Mouse (Mus musculus): Measurements from ENCODE around the gene Cd96. TPM values are rescaled to one million over a fixed set of nuclear protein-coding genes. Genes with fewer than 3 reads are reported as not detected.

Cd96 gene
- polyA plus RNA-seq, 1 experiment: 0.70 TPM

DNA sequence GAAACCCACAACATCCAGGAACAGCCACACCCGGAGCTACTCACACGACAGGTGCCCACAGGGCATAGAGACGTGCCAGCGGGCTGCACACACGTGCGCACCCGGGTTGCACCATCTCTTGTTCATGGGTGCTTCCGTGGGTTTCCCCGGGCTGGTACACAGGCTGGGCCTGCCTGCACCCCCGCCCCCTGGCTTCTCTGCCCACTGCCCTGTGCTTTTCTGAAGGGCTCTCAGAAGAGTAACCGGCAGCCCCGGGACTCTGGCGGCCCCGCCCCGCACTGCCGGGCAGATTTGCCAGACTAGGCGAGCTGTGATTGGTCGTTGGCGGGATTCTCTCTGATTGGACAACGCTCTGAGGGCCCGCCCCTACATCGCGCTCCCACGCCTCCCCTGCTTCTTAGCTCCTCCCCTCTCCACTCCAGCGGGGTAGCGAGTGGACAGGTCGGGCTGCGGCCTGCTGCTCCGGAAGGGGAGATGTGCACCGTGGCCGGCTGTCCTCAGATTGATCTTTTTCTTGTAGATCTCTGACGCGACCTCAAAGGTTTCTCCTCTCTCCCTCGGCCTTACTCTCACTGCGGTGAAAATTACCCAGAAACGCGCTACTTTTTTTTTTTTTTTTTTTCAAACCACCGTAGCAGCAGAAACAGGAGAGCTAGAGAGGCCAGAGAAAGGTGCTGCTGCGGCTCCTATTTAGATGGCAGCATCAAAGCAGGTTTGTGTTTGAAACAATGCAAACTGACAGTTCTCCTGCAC, 109.7 kb downstream of the Cd96 start, which contains the start of gene Plcxd2:
Gene Plcxd2 (minus strand): TSS at position 66 of the 753 bp plus-strand sequence.
- no peak for TF ChIP-seq CTCF (IDR thresholded peaks at IDR 0.05; ENCODE audit: control insufficient read depth, insufficient read depth, low read length)
- TF ChIP-seq POLR2A (IDR thresholded peaks at IDR 0.05; ENCODE audit: borderline replicate concordance, control insufficient read depth, low read depth, low read length): peak; percentile 84
- peak within 1 kb of the TSS; percentile 80 for H3K4me3 ChIP-seq (replicated peaks; ENCODE audit: control insufficient read depth, low read depth, low read length)
- peaks cover 1% of the 10 kb centered on the region; the same call in 1 of the 2 replicates for H3K4me1 ChIP-seq (ENCODE audit: control insufficient read depth, insufficient read depth, low read length)
- WGBS: under 1% methylated on average over 39 of the region's 39 CpGs
- peak within 1 kb of the TSS; percentile 76 for H3K27ac ChIP-seq (ENCODE audit: control insufficient read depth, insufficient read depth, low read depth, low read length, poor library complexity)

DNA sequence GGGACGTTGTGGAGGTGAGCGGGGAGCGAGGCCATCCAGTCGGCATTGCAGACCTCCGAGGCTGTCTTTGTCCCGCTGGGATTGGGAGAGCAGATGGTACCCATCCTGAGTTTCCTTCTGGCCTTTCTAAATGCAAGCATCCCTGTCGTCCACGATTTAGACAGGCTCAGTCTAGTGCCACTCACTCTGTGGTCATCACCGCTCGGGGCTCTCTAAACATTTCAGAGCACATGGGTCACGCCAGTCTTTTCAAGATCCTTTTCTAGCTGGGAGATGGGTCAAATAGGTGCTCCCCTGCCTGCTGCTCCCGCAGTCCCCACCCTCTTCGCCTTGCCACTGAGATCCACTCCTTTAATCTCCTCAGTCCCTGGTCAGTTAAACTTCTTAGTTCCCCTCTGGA, 110.3 kb downstream of the Cd96 start:
- WGBS: 7% methylated on average over 13 of the region's 13 CpGs
- peak overlapping the region; percentile 76 for H3K27ac ChIP-seq (ENCODE audit: control insufficient read depth, insufficient read depth, low read depth, low read length, poor library complexity)
- peak overlapping the region; percentile 80 for H3K4me3 ChIP-seq (replicated peaks; ENCODE audit: control insufficient read depth, low read depth, low read length)
- TF ChIP-seq POLR2A (IDR thresholded peaks at IDR 0.05; ENCODE audit: borderline replicate concordance, control insufficient read depth, low read depth, low read length) (no peak), CTCF (IDR thresholded peaks at IDR 0.05; ENCODE audit: control insufficient read depth, insufficient read depth, low read length) (no peak)
- peaks cover 1% of the 10 kb centered on the region; the same call in 1 of the 2 replicates for H3K4me1 ChIP-seq (ENCODE audit: control insufficient read depth, insufficient read depth, low read length)

DNA sequence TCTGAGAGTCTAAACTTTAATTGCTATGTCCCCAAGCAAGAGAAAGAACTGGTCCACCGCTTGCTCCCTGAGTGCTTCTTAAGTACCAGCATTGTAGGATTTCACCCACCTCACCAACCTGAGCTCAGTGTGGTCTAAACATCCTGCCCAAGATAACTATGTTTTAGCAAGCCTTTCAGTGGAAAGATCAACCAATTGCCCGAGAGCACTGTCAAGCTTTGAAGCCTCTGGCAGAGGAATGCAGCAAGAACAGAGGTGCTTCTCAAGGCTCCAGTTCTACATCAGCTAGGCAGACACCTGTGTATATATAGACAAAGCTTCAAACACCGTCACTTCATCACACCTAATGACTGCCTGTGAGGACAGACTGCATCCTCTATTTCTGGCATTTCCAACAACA, 111.3 kb downstream of the Cd96 start:
- Histone ChIP-seq H3K27ac (ENCODE audit: control insufficient read depth, insufficient read depth, low read depth, low read length, poor library complexity) (no peak overlapping the region), H3K4me1 (ENCODE audit: control insufficient read depth, insufficient read depth, low read length) (peaks cover 1% of the 10 kb centered on the region; the same call in 1 of the 2 replicates), H3K4me3 (replicated peaks; ENCODE audit: control insufficient read depth, low read depth, low read length) (no peak overlapping the region)
- TF ChIP-seq CTCF (IDR thresholded peaks at IDR 0.05; ENCODE audit: control insufficient read depth, insufficient read depth, low read length) (no peak), POLR2A (IDR thresholded peaks at IDR 0.05; ENCODE audit: borderline replicate concordance, control insufficient read depth, low read depth, low read length) (no peak)
- WGBS: 79% methylated on average over 3 of the region's 3 CpGs

DNA sequence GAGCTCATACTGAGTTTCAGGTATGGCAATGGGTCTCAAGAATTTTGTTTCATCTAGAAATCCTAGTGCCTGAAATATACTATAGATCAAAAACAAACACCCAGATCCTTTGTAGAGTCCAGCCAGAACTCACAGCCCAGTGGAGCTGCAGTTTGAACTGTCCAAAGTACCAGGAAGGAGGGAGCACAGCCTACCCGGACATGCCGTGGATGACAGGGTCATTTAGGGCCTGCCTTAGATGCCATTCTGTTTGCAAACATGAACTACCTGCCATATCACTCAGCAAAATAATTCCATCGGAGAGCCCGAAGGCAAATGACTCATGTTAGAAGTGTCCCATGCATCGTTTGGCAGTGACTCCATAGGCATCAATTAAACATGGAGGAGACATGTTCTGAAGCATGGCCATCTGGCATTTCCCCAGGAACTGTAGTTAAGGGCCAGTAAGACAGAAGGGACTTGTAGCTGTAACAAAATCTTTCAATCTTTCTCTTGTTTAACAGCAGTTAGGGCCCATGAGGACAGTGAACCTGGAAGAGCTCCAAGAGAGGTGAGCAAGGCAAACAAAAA, 111.9 kb downstream of the Cd96 start:
- Histone ChIP-seq H3K4me3 (replicated peaks; ENCODE audit: control insufficient read depth, low read depth, low read length) (no peak overlapping the region), H3K27ac (ENCODE audit: control insufficient read depth, insufficient read depth, low read depth, low read length, poor library complexity) (no peak overlapping the region)
- TF ChIP-seq CTCF (IDR thresholded peaks at IDR 0.05; ENCODE audit: control insufficient read depth, insufficient read depth, low read length): no peak
- TF ChIP-seq POLR2A (IDR thresholded peaks at IDR 0.05; ENCODE audit: borderline replicate concordance, control insufficient read depth, low read depth, low read length): no peak

GRCm38 (mm10) chr16:46006261-46006660, 113.8 kb downstream of the Cd96 start:
- no peak overlapping the region for H3K4me3 ChIP-seq (replicated peaks; ENCODE audit: control insufficient read depth, low read depth, low read length)
- peaks cover 1% of the 10 kb centered on the region; the same call in 1 of the 2 replicates for H3K4me1 ChIP-seq (ENCODE audit: control insufficient read depth, insufficient read depth, low read length)
- WGBS: 85% methylated on average over 10 of the region's 10 CpGs
- no peak overlapping the region for H3K27ac ChIP-seq (ENCODE audit: control insufficient read depth, insufficient read depth, low read depth, low read length, poor library complexity)
- TF ChIP-seq CTCF (IDR thresholded peaks at IDR 0.05; ENCODE audit: control insufficient read depth, insufficient read depth, low read length): no peak
- no peak for TF ChIP-seq POLR2A (IDR thresholded peaks at IDR 0.05; ENCODE audit: borderline replicate concordance, control insufficient read depth, low read depth, low read length)

More for the DNA sequence above, 111.9 kb downstream of the Cd96 start:
- peaks cover 1% of the 10 kb centered on the region; the same call in 1 of the 2 replicates for H3K4me1 ChIP-seq (ENCODE audit: control insufficient read depth, insufficient read depth, low read length)
- WGBS: 85% methylated on average over 5 of the region's 5 CpGs

- H3K27ac ChIP-seq (ENCODE audit: control insufficient read depth, insufficient read depth, low read depth, low read length, poor library complexity): no peak overlapping the region
- H3K4me1 ChIP-seq (ENCODE audit: control insufficient read depth, insufficient read depth, low read length): no peaks in the 10 kb centered on the region
- TF ChIP-seq CTCF (IDR thresholded peaks at IDR 0.05; ENCODE audit: control insufficient read depth, insufficient read depth, low read length) (no peak), POLR2A (IDR thresholded peaks at IDR 0.05; ENCODE audit: borderline replicate concordance, control insufficient read depth, low read depth, low read length) (no peak)
- WGBS: 30% methylated on average over 10 of the region's 10 CpGs
- no peak overlapping the region for H3K4me3 ChIP-seq (replicated peaks; ENCODE audit: control insufficient read depth, low read depth, low read length)
Observed at GRCm38 (mm10) chr16:46001550-46002166, 118.4 kb downstream of the Cd96 start.

GRCm38 (mm10) chr16:46000976-46001375, 119.1 kb downstream of the Cd96 start:
- TF ChIP-seq CTCF (IDR thresholded peaks at IDR 0.05; ENCODE audit: control insufficient read depth, insufficient read depth, low read length): no peak
- no peak for TF ChIP-seq POLR2A (IDR thresholded peaks at IDR 0.05; ENCODE audit: borderline replicate concordance, control insufficient read depth, low read depth, low read length)
- no peaks in the 10 kb centered on the region for H3K4me1 ChIP-seq (ENCODE audit: control insufficient read depth, insufficient read depth, low read length)
- 54% methylated on average over 3 of the region's 3 CpGs for WGBS
- no peak overlapping the region for H3K27ac ChIP-seq (ENCODE audit: control insufficient read depth, insufficient read depth, low read depth, low read length, poor library complexity)
- no peak overlapping the region for H3K4me3 ChIP-seq (replicated peaks; ENCODE audit: control insufficient read depth, low read depth, low read length)

All from bone marrow, adult 2 months (tissue).